Mouse (Mus musculus) C2C12 (cell line): ENCODE measurements around the gene Wfs1. TPM values are rescaled to one million over a fixed set of nuclear protein-coding genes. Genes with fewer than 3 reads are reported as not detected.

Source experiments
- H3K27me3 ChIP-seq: one replicate; pipeline ENCODE4 v1.6.1; 2011; ENCODE audit not compliant: control insufficient read depth, insufficient read depth, insufficient read length
- H3K36me3 ChIP-seq: one replicate; pipeline ENCODE4 v1.6.1; 2011; ENCODE audit not compliant: control insufficient read depth, insufficient read depth
- H3K4me3 ChIP-seq: one replicate; pipeline ENCODE4 v1.5.1; 2011; ENCODE audit warnings: mild to moderate bottlenecking, control low read depth; ENCODE audit not compliant: poor library complexity, insufficient read depth, severe bottlenecking
- H3K79me2 ChIP-seq: one replicate; pipeline ENCODE4 v1.6.1; 2011; ENCODE audit not compliant: control insufficient read depth, insufficient read depth
- H3K79me3 ChIP-seq: one replicate; pipeline ENCODE4 v1.6.1; 2011; ENCODE audit warnings: low read depth, control low read depth
- H3ac ChIP-seq: one replicate; pipeline ENCODE3; 2011; ENCODE audit warnings: low read depth; ENCODE audit not compliant: control insufficient read depth, insufficient read length
- CEBPB ChIP-seq: IDR thresholded peaks from one replicate; pipeline ENCODE4 v1.6.1; 2011; ENCODE audit warnings: low read depth, mild to moderate bottlenecking, control low read depth, moderate library complexity
- CTCF ChIP-seq: IDR thresholded peaks from one replicate; pipeline ENCODE4 v1.5.1; 2011; ENCODE audit not compliant: control insufficient read depth, insufficient read depth, insufficient read length
- FOSL1 ChIP-seq: IDR thresholded peaks from one replicate; pipeline ENCODE4 v1.8.0; 2011; ENCODE audit warnings: mild to moderate bottlenecking, low read length; ENCODE audit not compliant: poor library complexity, insufficient read depth, severe bottlenecking
- MAX ChIP-seq: IDR thresholded peaks from one replicate; pipeline ENCODE4 v1.6.1; 2011; ENCODE audit warnings: mild to moderate bottlenecking, control low read depth
- MYOD1 ChIP-seq: IDR thresholded peaks from one replicate; pipeline ENCODE4 v1.6.1; 2011; ENCODE audit warnings: low read depth; ENCODE audit not compliant: control insufficient read depth, insufficient read length
- MYOG ChIP-seq: IDR thresholded peaks from one replicate; pipeline ENCODE4 v1.6.1; 2011; ENCODE audit not compliant: control insufficient read depth, insufficient read length; ENCODE audit errors: extremely low read depth
- USF1 ChIP-seq: IDR thresholded peaks from one replicate; pipeline ENCODE4 v1.6.1; 2011; ENCODE audit warnings: low read depth, mild to moderate bottlenecking, control low read depth, moderate library complexity
- polyA plus RNA-seq: library from polyadenylated mRNA; unstranded; fragments of >200 nt; fragmentation: generic; extraction: Trizol; gene quantifications from one replicate; pipeline ENCODE4 v1.2.1, GENCODE M21; 2012; ENCODE audit warnings: missing spikeins

Gene Wfs1
- polyA plus RNA-seq, 1 experiment: 16.2 TPM

DNA sequence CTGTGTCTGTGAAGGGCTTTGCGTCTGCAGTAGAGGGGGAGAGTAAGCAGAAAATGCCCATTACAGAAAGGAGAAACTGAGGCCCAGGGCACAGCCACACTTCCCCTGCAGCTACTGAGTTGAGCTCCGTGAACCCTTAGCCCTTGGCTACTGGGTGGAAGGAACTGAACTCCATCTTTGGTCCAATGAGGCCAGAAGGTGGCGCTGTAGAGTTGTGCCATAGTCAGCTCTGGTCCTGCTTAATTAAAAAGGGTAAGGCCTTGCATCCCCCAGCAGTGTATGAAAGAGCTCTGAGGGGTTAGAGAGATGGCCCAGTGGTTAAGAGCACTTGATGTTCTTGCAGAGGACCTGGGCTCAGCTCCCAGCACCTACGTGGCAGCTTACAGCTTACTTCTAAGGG is 60.3 kb downstream of the Wfs1 start:
- H3K79me3 ChIP-seq: no peaks in the 10 kb centered on the region

GRCm38 (mm10) chr5:36923826-36924700 is 64.9 kb downstream of the Wfs1 start:
- no peak for TF ChIP-seq CTCF
- TF ChIP-seq MYOG: no peak
- TF ChIP-seq MAX: no peak
- TF ChIP-seq CEBPB: no peak
- no peak for TF ChIP-seq FOSL1
- TF ChIP-seq USF1: no peak
- TF ChIP-seq MYOD1: no peak
- no peaks in the 10 kb centered on the region for H3K79me2 ChIP-seq
- H3ac ChIP-seq: no peak overlapping the region
- no peaks in the 10 kb centered on the region for H3K79me3 ChIP-seq
- H3K27me3 ChIP-seq: peaks cover 18% of the 10 kb centered on the region
- no peak overlapping the region for H3K4me3 ChIP-seq
- H3K36me3 ChIP-seq: no peaks in the 10 kb centered on the region

More for the DNA sequence above, 60.3 kb downstream of the Wfs1 start:
- TF ChIP-seq CEBPB (no peak), USF1 (no peak), MYOG (no peak), MAX (no peak), CTCF (no peak), MYOD1 (no peak)
- Histone ChIP-seq H3K36me3 (no peaks in the 10 kb centered on the region), H3K79me2 (no peaks in the 10 kb centered on the region), H3K4me3 (no peak overlapping the region), H3K27me3 (peaks cover 11% of the 10 kb centered on the region), H3ac (no peak overlapping the region)

- Histone ChIP-seq H3K27me3 (peaks cover 22% of the 10 kb centered on the region), H3K79me3 (no peaks in the 10 kb centered on the region), H3K36me3 (no peaks in the 10 kb centered on the region), H3ac (no peak overlapping the region), H3K79me2 (no peaks in the 10 kb centered on the region), H3K4me3 (no peak overlapping the region)
- TF ChIP-seq CEBPB (no peak), CTCF (no peak), MYOD1 (no peak), USF1 (no peak), FOSL1 (no peak), MYOG (no peak), MAX (no peak)
Observed at GRCm38 (mm10) chr5:36922811-36923210, 66.2 kb downstream of the Wfs1 start.

DNA sequence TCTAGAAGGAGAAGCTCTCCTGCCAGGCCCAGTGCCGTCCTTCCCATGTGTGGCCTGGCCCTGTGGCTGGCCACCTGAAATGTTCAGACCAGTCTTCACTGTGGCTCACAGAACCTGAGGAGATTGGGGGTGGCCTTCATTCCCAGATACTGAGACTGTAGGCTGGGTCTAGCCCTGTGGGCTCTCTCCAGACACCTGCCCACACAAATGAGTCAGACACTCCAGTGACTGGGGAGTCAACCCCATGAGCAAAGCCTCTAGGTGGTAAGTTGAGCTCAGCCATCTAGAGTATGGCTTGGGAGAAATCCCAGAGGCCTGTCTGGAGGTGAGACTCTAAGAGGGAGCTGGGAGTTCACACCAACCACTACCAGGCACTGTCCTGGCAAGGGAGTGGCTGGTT is 67.1 kb downstream of the Wfs1 start:
- no peak overlapping the region for H3K4me3 ChIP-seq
- H3ac ChIP-seq: no peak overlapping the region
- H3K79me3 ChIP-seq: no peaks in the 10 kb centered on the region
- TF ChIP-seq MYOG (no peak), MAX (no peak), CEBPB (no peak), FOSL1 (no peak), CTCF (no peak), MYOD1 (no peak), USF1 (no peak)
- no peaks in the 10 kb centered on the region for H3K36me3 ChIP-seq
- peaks cover 30% of the 10 kb centered on the region for H3K27me3 ChIP-seq
- no peaks in the 10 kb centered on the region for H3K79me2 ChIP-seq

DNA sequence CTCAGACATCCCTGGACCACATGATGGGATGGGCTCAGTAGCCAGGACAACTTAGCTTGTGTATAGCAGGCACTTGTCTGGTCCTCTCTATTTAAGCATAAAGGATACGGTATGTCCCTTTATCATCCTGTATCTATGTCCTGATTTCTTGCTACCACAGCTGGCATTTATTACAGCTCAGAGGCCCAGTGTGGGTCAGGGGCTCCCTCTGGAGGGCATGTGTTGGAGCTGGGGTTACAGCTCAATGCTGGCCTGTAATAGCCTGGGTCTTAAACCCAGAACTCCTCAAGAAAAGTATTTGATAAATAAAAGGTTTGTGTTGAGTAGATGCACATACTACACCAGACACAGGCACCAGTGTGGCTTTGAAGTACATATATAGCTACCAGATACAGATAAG is 68.9 kb downstream of the Wfs1 start:
- Histone ChIP-seq H3K27me3 (peaks cover 36% of the 10 kb centered on the region), H3K79me2 (no peaks in the 10 kb centered on the region)

More for the DNA sequence above, 68.9 kb downstream of the Wfs1 start:
- Histone ChIP-seq H3K36me3 (no peaks in the 10 kb centered on the region), H3K4me3 (no peak overlapping the region), H3K79me3 (no peaks in the 10 kb centered on the region), H3ac (no peak overlapping the region)
- TF ChIP-seq MYOG: no peak
- no peak for TF ChIP-seq FOSL1
- TF ChIP-seq USF1: no peak
- no peak for TF ChIP-seq CTCF
- no peak for TF ChIP-seq CEBPB
- no peak for TF ChIP-seq MAX
- no peak for TF ChIP-seq MYOD1
